Mouse (Mus musculus) left cerebral cortex, adult 9 months (tissue): ENCODE measurements around the gene Aida.
A peak's percentile ranks its signal among the peaks of the same experiment; 100 is the strongest.
"Not testable (repeated sequence)": the region's sequence is repeated elsewhere in the genome, so short reads cannot be mapped to it uniquely, and the experiment has no call there.

Experiments used
- DNase-seq, 2 experiments: peaks; one replicate each; pipeline ENCODE4 v3.0.0; 2022; ENCODE audit warnings: low spot score in 2 of 2

Gene Aida

GRCm38 (mm10) chr1:183296465-183296864, at the start of gene Aida:
TSS of gene Aida (plus strand) at chr1:183296590.
- DNase-seq, result peak; percentile 11 to 36

GRCm38 (mm10) chr1:183248144-183248543, 48.2 kb upstream of the Aida start:
- no peak for DNase-seq

- DNase-seq, result no peak
Observed at GRCm38 (mm10) chr1:183250612-183251011, 45.8 kb upstream of the Aida start.

- DNase-seq, result no peak
Observed at GRCm38 (mm10) chr1:183251818-183252217, 44.6 kb upstream of the Aida start.

GRCm38 (mm10) chr1:183252574-183252973, 43.8 kb upstream of the Aida start:
- no peak for DNase-seq

GRCm38 (mm10) chr1:183264145-183265008, 32.0 kb upstream of the Aida start:
- DNase-seq, result peak in 1 of 2 experiments; percentile 11

GRCm38 (mm10) chr1:183265921-183266467, 30.4 kb upstream of the Aida start:
- no peak for DNase-seq

GRCm38 (mm10) chr1:183267666-183268065, 28.7 kb upstream of the Aida start:
- no peak for DNase-seq

GRCm38 (mm10) chr1:183272867-183273818, 23.2 kb upstream of the Aida start:
- DNase-seq, result no peak

GRCm38 (mm10) chr1:183274385-183274784, 22.0 kb upstream of the Aida start:
- no peak for DNase-seq

- no peak for DNase-seq
Observed at GRCm38 (mm10) chr1:183275763-183276162, 20.6 kb upstream of the Aida start.

- no peak for DNase-seq
Observed at GRCm38 (mm10) chr1:183288351-183288750, 8.0 kb upstream of the Aida start.

- no peak for DNase-seq
Observed at GRCm38 (mm10) chr1:183289576-183289975, 6.8 kb upstream of the Aida start.

- DNase-seq, result peak; percentile 71 to 91
Observed at GRCm38 (mm10) chr1:183296877-183297383, 540 bp downstream of the Aida start, which contains the start of gene Brox. TSS of gene Brox (minus strand) at chr1:183297269.

GRCm38 (mm10) chr1:183297473-183297885, 1.1 kb downstream of the Aida start:
- DNase-seq, result peak in 1 of 2 experiments; percentile 29

GRCm38 (mm10) chr1:183297886-183298489, 1.6 kb downstream of the Aida start:
- peak; percentile 22 to 46 for DNase-seq

GRCm38 (mm10) chr1:183299161-183299560, 2.8 kb downstream of the Aida start:
- DNase-seq, result peak; percentile 96 to 99

- DNase-seq, result no peak
Observed at GRCm38 (mm10) chr1:183307555-183307954, 11.2 kb downstream of the Aida start.

GRCm38 (mm10) chr1:183308476-183308875, 12.1 kb downstream of the Aida start:
- DNase-seq, result no peak

GRCm38 (mm10) chr1:183309601-183310000, 13.2 kb downstream of the Aida start:
- DNase-seq, result not testable (repeated sequence)

GRCm38 (mm10) chr1:183312076-183312475, 15.7 kb downstream of the Aida start:
- DNase-seq, result no peak
